Mouse (Mus musculus) CD4-positive, CD25-positive, alpha-beta regulatory T cell, adult 2 months (primary cell): Measurements from ENCODE around the gene Phpt1.
"Not testable (repeated sequence)": the region's sequence is repeated elsewhere in the genome, so short reads cannot be mapped to it uniquely, and the experiment has no call there.

Experiments
- DNase-seq: peaks from one replicate; pipeline ENCODE4 v3.0.0-alpha.2; 2012; ENCODE audit warnings: low read depth, low spot score

The Phpt1 gene

DNA sequence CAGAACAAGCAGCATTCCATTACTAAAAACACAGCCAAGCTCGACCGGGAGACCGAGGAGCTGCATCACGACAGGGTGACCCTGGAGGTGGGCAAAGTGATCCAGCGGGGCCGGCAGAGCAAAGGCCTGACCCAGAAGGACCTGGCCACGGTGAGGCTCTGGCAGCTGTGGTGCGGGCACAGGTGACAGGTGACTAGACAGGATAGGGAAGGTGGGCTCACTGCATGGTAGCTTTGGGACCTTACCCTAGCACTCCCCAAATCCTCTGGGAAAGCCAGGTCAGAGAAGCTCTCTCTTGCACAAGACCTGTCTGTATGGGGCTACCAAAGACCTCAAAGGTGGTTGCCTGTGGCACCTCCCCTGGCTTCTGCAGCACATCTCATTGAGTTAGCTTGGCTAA lies 14.5 kb downstream of the Phpt1 start:
- no peak for DNase-seq

DNA sequence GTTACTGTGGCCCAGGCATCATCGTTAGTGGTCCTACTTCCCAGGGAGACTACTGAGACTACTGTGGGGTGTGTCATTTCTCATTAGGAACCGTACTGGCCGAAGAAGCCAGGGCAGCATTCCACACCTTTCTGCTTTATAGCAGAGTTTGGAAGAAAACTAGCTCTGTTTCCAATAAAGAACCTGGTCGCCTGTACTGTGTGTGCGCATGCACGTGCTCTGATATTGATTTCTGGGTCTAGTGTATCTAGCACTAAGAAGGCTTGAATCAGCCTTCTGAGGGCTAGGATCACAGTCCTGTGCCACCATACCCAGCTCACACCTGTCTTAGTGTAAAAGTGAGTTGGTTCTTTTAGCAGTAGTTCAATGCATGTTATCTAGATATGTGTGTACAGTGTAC lies 16.2 kb downstream of the Phpt1 start:
- DNase-seq, result no peak

DNA sequence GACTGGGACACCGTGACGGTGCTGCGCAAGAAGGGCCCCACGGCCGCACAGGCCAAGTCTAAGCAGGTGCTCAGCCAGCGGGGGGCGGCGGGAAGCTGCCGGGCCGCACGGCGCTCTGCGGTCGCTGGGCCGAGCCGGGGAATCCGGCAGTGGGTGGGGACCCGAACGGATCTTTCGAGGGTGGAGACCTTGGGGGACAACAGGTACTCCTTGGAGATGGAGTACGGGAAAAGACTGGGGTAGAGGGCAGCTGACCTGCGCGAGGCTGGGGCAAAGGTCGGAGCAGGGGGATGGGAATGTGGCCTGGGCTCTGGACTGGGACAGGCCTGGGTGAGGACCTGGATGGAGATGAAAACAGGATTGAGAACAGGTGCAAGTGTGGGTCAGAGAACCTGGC lies 17.1 kb downstream of the Phpt1 start:
- DNase-seq, result no peak

DNA sequence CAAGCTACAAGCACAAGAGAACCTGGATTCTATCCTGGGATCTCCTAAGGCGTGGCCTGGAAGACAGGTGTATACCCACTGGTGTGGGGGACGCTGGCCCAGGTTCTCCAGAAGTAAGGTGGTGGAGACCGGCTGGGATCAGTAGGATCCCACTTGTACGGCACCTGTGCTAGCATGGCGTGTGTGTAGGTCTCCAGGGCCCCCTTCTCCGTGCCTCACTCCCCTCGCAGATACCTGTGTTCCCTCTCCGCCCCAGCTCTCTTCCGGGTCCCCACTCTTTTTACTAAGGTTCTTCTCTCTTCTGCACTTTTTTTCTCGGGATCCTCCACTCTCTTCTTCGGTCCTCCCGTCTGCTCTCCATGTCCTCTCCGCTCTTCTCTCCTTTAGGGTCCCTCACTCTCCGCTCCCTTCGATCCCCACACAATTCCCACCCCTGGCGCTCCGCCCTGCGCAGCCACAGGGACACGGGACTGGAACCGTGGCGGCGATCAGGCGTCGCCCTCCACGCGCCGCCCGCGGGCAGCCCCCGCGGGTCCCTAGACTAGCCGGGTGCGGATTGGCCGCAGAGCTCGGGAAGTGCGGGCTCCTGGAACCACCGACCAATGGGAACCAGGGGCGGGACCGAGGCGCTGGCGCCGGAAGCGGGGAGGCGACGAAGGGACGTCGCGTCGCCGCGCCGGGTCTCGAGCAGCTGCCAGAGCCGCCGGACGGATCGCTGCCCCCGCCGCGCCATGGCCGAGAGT lies 17.6 kb downstream of the Phpt1 start, which contains the start of gene Edf1:
Edf1 (plus strand) TSS at position 627 of the 743 bp plus-strand sequence.
- peak; percentile 94 for DNase-seq

DNA sequence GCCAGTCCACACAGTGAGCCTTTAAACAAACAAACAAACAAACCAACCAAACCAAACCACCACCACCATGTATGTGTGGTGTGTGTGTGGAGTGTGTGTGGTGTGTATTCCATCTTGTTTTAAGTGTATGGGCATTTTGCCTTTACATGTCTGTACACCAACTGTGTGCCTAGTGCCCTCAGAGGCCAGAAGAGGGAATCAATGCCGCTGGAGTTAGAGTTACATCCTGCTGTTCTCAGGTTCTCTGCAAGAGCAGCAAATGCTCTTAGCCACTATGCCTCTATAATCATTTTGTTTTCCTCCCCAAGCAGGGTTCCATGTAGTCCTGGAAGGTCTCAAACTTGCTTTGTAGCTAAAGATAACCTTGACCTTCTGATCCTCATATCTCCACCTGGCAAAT lies 18.7 kb downstream of the Phpt1 start:
- no peak for DNase-seq

DNA sequence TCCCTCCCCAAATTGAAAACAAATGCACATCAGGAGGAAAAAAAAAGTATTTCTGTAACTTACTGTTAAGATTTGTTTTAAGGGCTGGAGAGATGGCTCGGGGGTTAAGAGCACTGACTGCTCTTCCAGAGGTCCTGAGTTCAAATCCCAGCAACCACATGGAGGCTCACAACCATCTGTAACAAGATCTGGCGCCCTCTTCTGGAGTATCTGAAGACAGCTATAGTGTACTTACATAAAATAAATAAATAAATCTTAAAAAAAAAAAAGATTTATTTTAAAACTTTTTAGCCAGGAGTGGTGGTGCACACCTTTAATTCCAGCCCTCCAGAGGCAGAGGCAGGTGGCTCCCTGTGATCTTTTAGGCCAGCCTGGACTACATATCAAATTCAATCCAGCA lies 19.5 kb downstream of the Phpt1 start:
- DNase-seq, result not testable (repeated sequence)

DNA sequence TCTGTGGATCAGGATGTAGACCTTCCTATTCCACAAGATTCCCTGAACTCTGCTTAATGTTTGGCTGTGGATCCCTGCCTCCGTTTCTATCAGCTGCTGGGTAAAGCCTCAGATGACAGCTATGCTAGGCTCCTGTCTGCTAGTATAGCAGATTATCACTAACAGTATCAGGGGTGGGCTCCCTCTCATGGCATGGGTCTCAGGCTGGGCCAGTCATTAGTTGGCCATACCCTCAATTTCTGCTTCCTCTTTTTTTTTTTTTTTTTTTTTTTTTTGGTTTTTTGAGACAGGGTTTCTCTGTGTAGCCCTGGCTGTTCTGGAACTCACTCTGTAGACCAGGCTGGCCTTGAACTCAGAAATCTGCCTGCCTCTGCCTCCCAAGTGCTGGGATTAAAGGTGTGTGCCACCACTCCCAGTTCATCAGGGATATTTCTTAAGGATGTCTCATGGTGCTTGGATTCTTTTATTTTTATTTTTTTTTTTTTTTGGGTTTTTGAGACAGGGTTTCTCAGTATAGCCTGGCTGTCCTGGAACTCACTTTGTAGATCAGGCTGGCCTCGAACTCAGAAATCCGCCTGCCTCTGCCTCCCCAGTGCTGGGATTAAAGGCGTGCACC lies 21.7 kb downstream of the Phpt1 start:
- DNase-seq, result not testable (repeated sequence)

DNA sequence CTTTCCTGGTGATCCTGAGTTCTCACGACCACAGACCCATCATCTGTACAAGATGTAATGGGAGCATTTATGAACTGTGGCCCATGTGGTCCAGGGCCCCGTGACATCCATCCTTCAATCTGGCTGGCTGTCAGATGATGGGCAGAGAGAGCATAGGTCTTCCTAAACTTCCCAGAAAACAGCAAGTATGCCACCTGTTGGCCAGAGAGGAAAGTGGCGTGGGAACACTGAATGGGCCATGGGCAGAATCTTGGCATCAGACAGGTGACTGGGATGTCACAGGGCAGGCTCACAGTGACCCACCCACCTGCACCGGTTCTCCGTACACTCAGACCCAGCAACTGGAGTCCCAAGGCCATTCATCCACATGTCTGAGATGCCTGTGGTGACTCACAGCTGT lies 23.8 kb downstream of the Phpt1 start:
- peak; percentile 70 for DNase-seq

DNA sequence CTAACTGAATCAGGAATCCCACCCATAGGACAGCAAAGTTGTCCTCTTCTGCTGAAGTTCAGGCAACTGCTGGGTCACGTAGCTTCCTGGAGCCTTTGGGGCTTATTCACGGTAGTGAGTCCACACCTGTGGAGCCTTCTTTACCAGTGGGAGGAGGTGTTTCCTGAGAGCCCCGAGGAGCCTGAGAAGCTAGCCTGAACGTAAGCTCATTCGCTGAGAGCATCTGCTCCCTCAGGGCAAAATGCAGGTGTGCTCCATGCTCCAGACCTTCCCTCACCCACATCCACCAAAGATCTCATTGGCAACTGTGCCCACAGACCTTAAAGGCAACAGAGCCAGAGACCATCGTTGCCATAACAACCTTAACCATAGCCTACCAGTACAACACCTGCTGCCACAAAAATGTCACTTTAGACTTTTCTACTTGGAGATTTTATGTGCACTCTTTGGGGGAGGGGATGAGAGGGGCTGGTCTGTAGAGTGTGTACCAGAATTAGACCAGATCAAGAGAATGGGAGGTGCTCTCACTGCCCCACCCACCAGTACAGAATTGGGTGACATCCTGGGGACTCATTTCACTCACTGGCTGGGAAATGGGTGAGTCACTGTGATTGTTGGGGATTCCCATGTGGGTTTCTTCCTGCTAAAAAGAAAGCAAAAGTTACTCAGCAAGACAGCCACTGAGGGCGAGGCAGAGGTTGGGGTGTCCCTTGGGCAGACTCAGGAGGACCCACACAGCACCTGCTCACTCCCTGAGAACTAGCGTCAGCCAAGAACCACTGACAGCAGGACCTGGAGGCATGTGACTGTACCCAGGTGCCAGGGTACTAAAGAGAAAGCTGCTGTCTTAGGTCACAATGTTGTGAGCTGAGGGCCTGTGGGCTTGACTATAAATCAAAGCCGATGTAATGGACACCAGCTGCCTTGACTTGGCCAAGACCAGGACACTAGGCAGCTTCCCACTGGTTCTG lies 25.7 kb downstream of the Phpt1 start:
- peak; percentile 90 for DNase-seq

DNA sequence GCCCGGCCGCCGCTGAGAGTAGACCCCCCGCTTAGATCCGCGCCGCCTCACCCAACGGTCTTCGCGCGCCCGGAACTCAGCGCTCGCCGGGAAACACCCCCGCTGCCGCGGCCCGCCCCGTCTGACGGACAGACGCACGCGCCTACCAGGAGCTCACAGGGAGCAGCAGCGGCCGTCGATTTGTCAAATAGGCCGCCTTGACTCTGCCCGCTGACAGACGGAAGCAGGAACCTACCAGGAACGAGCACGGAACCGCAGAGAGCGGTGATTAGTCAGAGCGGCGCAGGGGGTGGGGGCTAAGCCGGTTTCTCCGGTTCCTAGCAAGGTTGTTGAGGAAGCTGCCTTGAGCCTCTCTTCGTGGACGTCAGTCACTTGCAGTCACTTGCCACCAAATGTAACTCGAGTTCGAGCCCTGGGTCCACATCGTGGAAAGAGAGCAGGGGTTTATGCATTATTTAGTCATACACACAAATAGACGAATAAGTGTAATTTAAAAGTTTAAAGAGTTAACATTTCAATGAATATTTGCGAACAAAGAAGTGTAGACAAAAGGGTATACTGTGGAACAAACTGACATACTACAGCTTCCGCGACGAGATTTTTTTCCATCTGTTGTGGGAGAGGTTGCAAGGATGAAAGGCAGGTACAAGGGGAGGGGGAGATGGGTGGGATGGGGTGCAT lies 28.1 kb downstream of the Phpt1 start, which contains the start of gene Traf2:
Traf2 (minus strand) TSS at position 130 of the 681 bp plus-strand sequence.
- DNase-seq, result peak; percentile 99

DNA sequence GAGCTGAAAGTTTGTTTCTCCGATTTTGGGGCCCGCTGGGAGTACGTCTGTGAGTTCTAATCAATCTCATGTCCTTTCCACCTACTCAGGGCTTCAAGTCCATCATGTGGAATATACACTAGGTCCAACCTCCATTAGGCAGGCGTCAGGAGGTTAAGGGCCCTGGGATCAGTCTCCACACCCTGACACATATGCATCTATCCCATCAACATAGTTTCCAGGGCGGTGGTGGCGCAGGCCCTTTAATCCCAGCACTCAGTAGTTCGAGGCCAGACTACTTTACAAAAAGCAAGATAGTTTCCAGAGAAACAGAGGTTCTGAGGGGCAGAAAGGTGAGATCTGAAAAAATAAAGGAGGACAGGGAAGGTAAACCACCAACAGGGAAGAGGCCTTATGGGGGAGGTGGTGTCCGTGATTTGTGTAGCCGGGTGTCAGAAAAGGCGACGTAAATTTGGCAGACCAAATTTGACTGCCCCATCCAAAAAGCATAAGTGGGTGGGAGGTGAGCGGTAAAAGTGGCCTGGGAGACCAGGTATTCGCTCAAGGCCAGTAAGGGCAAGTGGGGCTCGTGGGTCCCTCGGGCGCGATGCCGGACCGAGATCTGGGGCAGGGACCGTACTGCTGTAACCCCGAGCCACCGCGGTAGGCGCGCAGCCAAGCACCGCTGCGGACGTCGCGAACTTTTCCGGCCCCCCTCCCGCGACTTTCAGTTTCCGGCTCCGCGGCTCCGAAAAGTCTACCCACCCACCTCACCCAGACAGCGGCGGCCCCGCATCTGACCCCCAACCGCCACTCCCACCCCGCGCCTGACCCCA lies 28.8 kb downstream of the Phpt1 start:
- no peak for DNase-seq

DNA sequence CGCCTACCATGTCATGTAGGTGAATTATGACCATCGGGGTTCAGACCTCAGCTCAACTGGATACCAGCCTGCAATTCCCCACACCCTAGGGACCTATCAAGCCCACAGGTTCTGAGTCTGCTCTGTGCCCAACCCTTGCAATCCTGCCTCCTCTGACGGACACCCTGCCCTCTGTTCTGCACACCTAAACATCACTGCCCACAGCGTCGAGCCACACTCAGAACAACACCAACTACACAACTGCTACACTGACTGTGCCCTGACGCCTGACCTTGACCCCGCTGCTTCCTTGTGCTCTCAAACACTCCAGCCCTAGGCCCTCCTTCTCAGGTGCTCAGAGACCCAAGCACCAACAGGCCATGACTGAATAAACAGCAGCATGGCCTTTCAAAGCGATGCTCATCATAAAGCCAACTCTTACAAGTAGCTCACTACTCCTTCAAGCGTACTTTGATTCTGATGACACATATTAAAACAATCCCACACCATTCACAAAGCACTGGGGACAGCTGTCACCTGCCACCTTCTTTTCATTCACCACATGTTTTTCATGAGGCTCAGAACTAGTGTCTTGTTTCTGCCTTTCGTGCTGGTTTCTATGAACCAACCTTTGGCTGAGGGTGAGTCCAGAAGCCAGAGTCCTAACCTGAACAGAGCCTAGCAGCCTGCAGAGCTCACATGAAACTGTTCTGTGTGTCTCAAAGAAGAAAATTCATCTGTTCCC lies 33.2 kb downstream of the Phpt1 start:
- no peak for DNase-seq

DNA sequence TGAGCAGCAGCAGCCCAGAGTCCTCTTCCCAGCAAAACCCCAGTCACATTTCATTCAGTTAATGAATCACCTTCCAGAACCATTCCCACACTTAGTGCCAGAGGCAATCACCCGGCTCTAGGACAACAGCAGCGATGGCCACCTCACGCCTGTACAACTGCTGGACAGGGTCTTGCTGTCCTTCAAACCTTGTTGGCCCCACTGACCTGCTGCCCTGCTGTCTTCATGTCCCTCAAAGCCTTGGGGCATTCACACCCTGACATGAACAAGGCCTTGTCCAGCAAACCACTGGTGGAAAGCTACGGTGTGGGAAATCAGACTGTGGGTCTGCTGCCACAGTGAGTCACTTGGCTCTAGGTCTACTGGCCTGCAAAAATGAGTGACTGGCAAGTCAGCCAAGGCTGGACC lies 34.5 kb downstream of the Phpt1 start:
- DNase-seq, result no peak

DNA sequence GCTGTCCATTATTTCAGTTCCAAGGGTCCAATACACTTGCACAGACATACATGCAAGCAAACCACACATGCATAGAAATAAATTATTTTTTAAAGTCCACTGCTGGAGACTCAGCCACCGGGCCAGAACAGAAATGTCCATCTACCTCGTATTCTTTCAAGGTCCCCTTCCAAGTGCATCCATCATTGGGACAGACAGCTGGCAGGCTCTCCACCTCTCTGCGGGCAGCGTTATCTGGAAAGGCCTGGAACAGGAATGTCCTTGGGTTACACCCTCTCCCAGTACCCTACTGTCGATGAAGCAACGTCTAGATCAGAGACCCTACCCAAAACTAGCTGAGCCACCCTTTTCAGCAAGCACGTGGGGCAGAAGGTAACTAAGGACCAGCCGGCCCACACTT lies 38.5 kb downstream of the Phpt1 start:
- no peak for DNase-seq

DNA sequence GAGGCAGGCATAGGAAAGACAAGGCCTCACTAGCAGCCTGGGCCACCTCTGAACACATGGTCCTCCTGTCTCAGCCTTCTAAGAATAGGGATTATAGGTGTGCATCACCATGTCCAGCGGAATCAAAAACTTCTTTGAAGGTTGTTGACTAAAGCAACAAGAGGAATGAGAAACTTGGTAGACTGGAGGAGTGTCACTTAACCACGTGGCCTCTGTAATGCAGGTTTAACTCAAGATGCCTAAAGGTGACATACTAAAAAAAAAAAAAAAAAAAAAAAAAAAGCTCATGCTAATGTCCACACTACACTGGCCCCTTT lies 40.2 kb downstream of the Phpt1 start:
- no peak for DNase-seq

DNA sequence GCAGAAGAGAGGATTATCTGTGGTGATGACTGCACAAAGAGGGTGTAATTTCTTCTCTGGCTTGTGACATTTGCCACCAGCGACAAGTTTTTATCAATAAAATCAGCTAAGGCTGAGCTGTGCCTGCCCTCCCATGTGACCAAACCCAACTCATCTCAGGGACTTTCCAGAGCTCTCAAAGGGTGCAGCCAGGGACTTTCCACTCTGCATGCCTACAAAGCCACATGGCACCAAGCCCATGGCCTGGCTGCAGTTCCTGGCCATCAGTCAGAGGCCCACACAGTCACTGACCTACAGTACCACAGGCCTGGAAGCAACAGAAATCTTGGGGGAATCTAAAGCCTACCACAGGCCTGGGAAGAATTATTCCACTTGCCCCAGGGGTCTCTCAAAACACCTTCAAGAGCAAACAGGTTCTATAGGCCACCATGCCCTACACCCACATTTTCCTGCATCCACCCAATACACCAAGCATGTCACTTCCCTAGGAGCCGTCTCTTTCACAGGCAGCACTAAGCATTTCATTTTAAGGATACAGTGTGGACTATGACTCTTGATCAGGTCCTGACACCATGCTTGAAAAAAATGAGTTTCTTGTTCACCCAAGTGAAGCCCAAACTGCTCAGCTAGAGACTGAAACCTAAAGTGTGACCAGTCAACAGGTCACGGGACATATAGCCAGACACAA lies 40.7 kb downstream of the Phpt1 start:
- peak; percentile 91 for DNase-seq

DNA sequence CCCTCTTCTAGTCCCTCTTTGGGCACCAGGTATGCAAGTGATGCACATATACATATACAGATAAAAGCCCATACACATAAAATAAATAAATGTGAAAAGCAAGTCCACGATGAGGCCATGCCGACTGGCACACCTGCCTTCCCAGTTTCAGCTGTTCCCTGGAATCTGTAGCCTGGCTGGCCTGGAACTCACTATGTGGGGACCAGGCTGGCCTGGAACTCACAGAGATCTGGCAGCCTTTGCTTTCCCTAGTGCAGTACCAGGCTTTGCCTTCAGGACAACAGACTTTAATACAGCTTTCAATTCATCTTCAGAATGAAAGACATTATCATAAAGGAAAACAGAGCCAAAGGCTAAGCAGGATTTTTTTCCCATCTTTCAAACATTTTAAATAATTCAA lies 41.3 kb downstream of the Phpt1 start:
- peak; percentile 55 for DNase-seq

DNA sequence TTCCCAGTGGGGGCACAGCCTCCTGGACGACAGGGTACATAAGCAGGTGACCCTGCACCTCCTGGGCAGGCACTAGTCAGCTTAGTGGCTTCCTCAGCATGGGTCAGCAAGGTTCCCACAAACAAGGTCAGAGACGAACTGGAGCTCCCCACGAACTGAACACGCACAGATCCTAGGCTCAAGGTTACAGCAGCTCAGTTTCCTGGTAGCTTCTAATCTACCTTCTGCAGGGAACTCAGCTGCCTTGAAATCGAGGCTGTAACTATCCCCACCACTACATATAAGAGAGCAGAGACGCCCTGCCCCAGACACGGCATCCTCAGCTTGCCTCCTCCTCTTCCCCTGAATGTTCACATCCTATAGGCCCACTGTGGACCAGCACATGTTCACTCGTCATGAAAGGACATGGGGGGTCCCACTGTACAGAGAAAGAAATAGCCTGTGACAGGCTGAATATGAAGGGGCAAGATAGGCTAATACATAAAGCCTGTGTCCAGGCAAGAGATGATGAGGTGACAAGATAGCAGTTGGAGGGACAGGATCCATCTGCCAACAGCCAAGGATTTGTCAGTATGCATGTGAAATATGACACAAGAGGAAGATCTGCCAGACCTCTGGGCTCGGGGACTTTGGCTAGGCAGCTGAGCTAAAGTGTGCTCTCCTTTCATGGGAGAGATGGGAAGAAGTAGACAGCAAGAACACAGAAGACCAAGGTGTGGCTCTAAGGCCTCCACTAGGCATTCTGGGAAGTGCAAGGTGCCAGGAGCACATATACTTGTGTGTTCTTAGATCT lies 48.3 kb downstream of the Phpt1 start:
- no peak for DNase-seq
